Mouse (Mus musculus) urinary bladder, postnatal 36 days (tissue): ENCODE results near the gene Rpgr.

ENCODE experiments used
- DNase-seq, 2 experiments: peaks; one replicate each; pipeline ENCODE4 v3.0.0; 2022; ENCODE audit warnings: low spot score in 2 of 2, mixed read lengths in 1 of 2

The Rpgr gene

GRCm38 (mm10) chrX:10216410-10216949, at the start of gene Rpgr:
Gene Rpgr, minus strand, starts transcription at chrX:10216920.
- DNase-seq: peak; percentile 85 to 90

DNA sequence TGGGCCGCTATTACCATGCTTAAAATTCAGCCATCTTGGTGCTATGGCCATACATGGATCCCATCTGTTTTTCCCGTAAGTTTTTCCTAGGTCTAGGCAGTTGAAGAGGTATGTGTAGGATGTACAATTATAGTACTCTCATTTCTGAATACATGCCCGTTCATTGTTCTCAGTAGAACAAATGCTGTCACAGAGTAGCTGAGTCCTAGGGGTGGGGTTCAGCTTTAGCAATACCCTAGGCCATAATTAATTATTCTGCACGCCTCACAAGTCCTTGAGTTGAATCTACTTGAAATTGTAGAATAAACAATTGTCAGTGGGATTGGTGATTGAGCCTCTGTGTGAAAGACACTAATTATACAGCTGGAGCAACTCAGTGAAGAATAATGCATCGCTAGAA, 41.5 kb upstream of the Rpgr start:
- no peak for DNase-seq

- DNase-seq: no peak
These were observed 41.1 kb upstream of the Rpgr start for GRCm38 (mm10) chrX:10257774-10258173.

DNA sequence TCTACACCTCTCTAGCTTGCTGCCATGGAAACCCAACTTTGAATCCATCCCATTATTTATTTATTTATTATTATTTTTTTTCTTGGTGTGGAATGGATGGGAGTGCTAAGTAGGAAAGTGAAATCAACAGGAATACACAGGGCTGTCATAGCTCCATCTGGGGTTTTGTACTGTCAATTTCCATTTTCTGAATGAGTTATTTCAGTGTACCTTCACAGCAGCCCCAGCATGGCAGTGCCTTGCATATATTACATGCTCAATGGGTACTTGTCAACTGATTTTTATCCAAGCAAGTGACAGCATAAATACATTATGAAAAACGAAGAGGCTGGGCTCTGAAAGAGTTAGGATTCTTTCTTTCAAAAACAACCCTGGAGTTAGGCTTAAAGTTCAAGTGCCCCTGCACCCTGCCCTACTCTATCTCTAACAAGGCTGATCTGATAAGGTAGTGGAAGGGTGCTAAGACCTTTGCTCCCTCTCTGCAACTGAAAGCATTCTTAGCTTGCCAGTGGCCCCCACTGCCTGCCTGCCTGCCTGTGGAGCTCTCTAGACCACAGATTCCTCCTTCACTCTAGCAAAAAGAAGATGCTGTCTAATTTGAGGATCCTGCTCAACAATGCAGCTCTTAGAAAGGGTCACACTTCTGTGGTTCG, 35.3 kb upstream of the Rpgr start, which contains the start of gene Otc:
TSS of gene Otc (plus strand) at position 454 of the 653 bp plus-strand sequence.
- no peak for DNase-seq

- DNase-seq: no peak
These were observed 34.6 kb upstream of the Rpgr start for GRCm38 (mm10) chrX:10251357-10251756.

DNA sequence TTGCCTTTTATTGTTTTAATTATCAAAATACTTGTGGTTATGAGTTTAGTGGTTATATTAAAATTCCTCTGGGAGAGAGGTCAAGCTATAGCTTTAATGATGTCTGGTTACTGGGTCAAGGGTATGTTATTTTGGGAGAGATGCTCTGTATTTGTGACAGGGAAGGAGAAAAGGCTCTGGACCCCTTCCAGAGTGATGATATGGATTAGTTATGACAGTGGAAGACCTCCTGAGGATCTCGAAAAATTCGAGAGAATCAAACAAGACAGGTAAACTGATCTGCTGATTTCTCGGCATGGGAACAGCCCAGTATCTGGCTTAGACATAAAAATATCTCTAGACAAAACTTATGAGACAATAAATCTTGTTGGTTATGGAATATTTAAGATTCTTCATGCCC, 27.2 kb upstream of the Rpgr start:
- no peak for DNase-seq

- DNase-seq: no peak
These were observed 22.8 kb upstream of the Rpgr start for GRCm38 (mm10) chrX:10239515-10239914.

- no peak for DNase-seq
These were observed 17.9 kb upstream of the Rpgr start for GRCm38 (mm10) chrX:10234617-10235016.

DNA sequence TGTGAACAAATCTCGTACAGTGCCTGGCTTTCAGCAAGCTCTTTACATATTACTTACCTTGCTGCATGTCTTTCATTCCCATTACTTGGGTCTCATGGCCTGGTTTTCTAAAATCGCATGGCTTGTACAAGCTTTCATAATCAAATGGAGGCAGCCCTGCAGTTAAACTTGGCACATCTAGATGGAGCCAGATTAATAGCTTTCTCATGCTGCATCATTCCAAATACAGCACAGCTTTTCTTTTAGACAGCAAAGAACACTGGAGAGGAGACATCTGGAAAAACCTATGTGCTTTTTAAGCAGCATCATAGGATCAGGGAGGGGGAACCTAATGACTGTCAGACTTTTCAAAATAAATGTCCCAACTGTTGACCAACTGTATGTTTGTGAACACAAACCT, 16.3 kb upstream of the Rpgr start:
- DNase-seq: no peak

DNA sequence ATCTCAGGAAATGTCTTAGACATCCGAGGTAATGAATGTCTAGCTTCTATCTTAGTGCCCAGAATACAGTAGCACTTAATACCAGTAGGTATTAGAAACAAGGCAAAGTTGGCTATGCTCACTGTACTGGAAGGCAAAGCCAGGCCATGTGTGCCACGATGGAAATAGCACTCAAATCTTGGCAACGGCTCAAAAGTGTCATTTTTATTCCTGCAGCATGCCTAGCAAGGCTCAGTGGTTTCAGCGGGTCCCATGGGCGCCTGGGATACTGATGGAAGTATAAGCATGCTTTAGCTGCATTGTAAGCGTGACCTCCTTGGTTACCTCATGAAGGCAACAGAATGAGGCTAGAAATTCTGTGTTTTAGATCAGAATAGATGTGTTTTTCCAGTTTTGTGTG, 2.6 kb upstream of the Rpgr start:
- no peak for DNase-seq

- no peak for DNase-seq
These were observed 748 bp downstream of the Rpgr start for GRCm38 (mm10) chrX:10215972-10216371.

DNA sequence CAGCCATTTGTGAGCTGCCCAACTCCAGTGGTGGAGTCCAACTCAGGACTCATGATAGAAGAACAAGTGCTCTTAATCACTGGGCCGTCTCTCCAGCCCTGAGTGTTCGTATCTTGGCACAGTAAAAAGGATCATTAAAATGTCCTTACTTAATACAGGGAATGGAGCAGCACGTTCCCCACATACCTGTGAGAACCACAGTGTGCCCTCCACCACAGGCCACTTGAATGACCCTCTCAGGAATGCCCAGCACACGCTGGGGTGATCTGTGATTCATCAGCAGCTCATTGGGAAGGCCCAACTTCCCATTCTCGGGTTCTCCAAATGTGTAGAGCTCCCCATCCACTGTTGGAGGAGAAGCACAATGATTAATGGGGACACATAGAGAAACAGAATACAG, 10.8 kb downstream of the Rpgr start:
- DNase-seq: no peak

DNA sequence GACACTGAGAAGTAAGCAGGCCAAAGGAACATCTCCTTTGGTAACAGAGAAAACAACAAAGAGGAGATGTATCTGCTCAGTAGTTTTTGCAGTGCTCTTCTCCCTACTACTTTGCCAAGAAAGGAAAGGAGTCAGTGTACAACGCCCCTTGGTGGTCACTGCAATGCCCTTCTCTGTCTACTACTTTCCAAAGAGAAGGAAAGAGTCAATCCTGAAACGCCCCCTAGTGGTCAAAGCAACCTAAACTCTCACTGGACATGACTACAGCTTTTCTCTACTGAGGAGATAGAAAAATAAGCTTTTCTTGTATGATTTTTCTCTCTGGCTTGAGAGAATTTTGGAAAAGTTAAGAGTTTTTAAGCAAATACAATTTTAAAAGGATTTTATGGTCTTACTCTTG, 15.4 kb downstream of the Rpgr start:
- DNase-seq: peak in 1 of 2 experiments; percentile 6

- no peak for DNase-seq
These were observed 64.3 kb downstream of the Rpgr start for GRCm38 (mm10) chrX:10152390-10152789.

DNA sequence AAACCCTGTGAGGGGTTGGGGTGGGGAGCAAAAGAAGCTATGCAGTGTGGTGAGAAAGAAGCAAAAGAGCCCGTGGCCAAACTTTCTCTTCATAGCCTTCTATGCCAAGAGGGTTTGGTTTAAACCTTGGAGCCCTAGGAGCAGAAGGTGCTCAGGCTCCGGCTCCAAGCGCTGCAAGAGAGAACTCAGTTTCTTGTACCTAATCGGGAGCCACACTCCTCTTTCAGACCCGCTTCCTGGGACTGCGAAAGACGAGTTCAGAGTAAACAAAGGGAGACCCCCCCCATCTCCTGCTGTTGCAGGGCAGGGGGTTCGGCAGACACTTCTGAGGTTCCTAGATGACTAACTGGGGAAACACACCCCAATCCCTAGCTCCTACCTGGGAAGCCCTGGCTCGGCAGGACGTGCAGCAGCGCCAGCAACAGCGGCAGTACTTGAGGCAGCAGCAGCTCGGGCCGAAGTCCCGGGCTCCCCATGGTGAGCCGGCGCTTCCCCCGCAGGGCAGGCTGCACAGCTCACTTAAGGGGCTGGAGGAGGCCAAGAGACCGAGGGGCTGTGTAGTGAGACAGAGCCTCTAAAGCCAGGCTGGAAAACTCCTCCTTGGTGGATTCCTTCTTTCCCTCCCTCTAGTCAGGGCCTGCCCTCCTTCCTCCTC, 99.5 kb downstream of the Rpgr start, which contains the start of gene Srpx:
TSS of gene Srpx (minus strand) at position 645 of the 655 bp plus-strand sequence.
- no peak for DNase-seq

DNA sequence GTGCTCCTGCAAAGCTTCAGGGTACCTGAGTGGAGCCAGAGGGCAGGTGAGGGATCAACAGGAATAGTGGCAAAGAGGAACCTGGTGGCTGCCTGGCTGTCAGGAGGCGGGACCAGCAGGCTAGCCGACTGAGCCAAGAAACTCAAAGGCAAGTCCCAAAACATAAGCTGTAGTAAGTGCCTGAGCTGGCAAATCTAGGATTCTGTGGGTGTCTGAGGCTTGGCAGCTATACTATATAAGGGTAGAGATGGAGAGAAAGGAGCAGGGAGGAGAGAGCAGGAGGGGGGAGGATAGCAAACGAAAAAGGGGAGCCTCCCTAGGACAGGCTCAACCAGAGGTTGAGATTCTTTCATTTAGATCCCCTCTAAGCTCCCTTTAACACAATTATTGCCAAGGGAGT, 100.9 kb downstream of the Rpgr start:
- no peak for DNase-seq

- DNase-seq: no peak
These were observed 106.0 kb downstream of the Rpgr start for GRCm38 (mm10) chrX:10110736-10111135.

DNA sequence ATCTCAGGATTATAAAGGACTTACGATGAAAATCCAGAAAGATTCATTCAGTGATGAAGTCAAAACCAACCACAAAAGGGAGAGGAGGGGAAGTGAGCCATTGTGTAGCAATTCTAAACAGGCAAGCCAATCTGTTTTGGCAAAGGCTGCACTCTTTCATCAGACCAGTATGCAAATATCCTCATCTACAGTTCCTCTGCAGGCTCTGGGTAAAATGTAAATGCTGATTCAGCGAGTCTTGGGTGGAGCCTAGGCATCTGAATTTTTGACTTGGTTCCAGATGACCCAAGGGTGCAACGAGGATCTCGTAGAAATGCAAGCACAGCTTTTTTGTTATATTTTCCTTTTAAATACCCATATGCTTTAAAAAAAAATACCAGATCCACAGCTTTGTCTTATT, 108.2 kb downstream of the Rpgr start:
- peak in 1 of 2 experiments; percentile 5 for DNase-seq

DNA sequence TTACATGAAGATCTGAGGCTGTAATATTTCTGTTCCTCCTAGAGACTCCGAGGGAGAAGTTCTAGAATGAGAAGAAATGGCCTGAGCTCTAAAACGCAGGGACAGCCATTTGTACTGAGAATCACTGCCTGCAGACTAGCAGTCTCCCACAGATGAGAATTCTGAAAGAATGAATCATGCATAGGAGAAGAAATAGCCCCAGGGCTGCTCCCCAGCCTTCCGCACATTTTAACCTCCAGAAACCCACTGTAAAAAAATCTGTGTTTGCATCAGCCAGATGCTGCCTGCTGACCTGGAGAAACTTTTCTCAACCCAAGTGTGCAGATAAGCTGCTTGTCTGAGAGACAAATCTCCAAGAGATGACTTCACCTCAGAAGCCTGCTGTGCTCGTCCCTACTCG, 111.2 kb downstream of the Rpgr start:
- no peak for DNase-seq

- no peak for DNase-seq
These were observed 114.0 kb downstream of the Rpgr start for GRCm38 (mm10) chrX:10102739-10103138.

- no peak for DNase-seq
These were observed 120.9 kb downstream of the Rpgr start for GRCm38 (mm10) chrX:10095797-10096196.

GRCm38 (mm10) chrX:10080385-10080784, 136.3 kb downstream of the Rpgr start:
- DNase-seq: no peak

GRCm38 (mm10) chrX:10079981-10080380, 136.7 kb downstream of the Rpgr start:
- no peak for DNase-seq
